Mouse (Mus musculus) liver, embryonic 14.5 days (tissue): ENCODE data around the gene Tlr9.

Experiments used
- CTCF ChIP-seq: IDR thresholded peaks from 2 replicates; pipeline ENCODE4 v1.5.1; 2016; ENCODE audit warnings: antibody characterized with exemption, low read depth, control low read depth
- EP300 ChIP-seq: IDR thresholded peaks from 2 replicates; pipeline ENCODE4 v1.6.1; 2016; ENCODE audit warnings: antibody characterized with exemption, low read depth

- no peak for TF ChIP-seq EP300
- TF ChIP-seq CTCF, result no peak
Measured at GRCm38 (mm10) chr9:106231220-106231619, 8.8 kb downstream of the Tlr9 start.
